Mouse (Mus musculus) 416B (cell line): Measurements from ENCODE around the gene Lpar4.

Experiments used
- DNase-seq: peaks from one replicate; pipeline ENCODE4 v3.0.0; 2011; ENCODE audit warnings: low read depth

Gene Lpar4

DNA sequence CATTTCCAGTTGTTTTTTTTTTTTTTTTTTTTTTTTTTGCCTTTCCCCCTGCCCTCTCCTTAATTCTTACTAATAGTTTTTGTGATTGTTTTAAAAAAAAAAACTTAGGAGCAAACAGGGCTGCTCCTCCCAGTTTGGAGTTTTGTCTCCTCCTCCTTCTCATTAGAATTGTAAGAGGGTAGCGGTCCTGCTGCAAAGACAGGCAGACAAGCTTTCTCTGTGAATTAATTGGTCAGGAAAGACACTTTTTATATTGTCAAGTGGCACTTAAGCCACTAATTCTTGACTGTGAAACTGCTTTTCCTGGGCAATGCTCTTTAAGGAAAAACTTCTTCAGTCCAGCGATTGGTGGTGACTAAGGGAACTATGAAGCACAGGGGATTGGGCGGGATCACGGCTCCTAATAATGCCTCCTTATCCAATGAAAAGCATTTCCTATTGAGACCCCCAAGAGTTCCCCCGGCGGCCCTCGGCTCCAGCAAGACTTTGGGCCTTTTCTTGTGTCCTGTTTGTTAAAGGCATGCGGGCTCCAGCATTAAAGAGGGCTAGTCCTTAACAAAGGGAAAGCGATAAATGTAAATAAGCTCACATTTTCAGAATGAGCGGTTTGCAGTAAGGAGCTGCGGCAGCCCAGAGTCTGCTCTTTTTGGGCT is at the start of gene Lpar4:
Lpar4 (plus strand) TSS at position 451 of the 653 bp plus-strand sequence.
- DNase-seq = no peak

DNA sequence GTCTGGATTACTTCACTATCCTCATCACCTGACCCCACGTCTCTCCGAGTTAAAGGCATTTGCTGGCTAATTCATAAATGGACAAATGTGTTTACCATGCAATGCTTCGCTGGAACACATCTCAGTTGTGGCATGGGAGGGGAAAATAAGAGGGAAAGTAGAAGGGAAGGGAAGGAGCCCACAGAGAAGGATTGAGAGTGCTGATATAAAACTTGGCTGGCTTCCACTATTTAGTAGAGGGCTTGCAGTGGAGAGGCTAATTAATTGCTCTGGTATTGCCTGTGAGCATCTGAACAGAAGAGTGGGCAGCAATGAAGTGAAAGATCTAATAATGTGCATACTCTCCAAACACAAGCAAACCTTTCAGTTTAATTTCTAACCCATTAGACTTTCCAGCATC is 49.0 kb upstream of the Lpar4 start:
- DNase-seq = no peak

DNA sequence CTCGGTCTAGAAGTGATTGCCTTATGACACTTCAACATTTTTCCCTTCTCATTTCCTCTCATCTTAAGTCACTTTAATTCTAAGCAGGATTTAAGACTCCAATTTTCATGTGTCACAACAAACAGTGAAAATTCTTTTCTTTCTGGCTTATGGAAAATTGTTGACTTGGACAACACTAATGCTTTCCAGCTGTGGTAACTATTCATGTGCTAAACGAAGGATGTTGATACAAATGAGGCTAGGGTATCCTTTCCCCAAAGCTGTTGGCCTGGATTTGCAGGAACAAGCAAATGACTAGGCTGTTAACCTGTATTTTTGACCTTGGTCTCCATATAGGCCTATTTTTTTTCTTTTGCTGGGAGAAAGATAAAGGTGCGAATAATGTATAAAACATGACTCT is 48.5 kb upstream of the Lpar4 start:
- no peak for DNase-seq

DNA sequence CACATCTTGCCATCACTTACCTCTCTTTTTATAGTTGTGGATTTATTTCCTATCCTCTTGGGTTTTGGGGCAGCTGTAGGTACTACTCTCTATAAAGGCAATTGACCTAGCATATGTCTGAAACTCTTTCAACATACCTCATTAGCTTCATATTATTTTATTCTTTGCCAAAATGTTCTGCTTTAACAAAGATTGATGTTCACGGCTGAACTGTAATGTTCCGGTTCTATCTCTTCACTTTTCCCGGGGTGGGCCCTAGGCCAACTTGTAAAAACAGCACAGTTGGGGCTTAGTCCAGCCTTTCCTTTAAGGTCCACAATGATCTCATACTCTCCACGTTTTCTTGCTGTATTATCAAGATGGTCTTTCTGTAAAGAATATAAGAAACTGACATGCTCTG is 48.1 kb upstream of the Lpar4 start:
- DNase-seq = no peak

DNA sequence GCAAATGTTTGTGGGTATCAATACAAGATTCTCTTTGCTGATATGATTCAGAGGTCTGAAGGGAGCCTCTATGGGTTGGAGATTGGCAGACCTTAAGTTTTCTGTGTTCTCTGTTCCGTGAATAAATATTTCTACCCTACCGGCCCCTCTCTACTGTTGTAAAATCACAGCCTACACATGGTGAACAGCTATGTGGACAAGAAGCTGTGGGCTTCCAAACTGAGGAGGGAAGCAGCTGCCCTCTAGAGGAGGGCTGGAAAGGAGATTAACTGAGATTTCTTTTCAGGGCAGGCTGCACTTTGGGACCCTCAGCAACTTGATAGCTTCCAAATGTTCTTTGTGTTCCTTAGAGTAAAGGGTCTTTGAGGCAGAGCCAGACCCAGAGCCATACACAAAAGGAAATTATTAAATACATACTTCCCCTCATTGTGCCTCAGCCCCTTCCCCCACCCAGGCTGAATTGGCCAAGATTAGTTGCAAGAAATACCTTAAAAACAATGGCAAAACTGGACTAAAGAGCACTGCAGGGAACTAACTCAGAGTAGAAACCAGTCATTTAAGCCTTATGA is 22.6 kb upstream of the Lpar4 start:
- DNase-seq = no peak

DNA sequence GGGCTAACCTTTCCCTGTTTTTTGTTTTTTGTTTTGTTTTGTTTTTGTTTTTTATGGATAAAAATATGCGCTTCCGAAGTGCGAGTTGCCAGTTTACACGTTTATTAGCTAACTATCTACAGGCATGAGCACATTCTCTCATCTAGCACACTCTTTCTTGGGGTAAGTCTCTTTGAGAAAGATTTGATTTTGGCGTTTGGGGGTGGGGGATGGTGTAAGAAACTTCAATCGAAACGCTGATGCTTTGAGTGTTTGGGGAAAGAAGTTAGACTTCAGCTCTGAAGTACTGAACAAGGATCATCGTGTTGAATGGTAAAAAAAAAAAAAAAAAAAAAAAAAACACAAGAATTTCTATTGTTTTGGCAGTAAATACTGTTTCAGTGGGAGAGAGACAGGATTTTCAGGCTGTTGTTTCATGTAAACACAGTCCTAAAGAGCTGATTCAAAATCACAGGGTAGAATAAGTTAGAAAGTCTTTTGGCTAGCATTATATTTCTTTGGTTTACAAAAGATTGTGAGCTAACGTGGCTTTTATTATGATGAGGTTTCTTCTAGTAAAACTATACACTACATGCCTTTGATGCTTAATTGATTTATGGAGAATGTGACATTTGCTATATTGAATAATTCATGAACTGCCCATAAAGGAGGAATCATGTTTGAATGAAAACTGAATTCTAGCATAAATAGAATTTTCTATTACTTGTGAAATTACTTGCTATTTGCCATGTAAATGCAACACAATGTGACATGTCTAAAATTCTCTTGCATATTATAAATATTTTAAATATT is 599 bp downstream of the Lpar4 start:
- DNase-seq = no peak

DNA sequence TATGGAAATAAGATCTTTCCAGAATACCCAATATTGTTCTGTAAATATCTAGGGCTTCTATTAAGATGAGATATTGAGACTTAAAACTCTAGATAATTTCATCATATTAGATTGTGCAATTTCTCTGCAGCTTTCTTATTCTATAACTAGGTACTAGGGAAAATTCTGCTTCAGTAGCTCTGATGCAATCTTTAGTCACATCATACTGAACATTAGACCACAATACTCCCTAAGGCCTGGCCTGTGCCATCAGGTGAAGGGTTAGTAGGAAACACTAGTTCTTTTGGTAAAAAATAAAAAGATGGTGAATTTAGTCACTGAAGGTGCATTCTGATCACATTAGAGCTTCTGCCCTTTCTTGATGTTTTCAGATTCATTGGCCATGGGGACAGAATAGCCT is 4.1 kb downstream of the Lpar4 start:
- DNase-seq = peak; percentile 2

DNA sequence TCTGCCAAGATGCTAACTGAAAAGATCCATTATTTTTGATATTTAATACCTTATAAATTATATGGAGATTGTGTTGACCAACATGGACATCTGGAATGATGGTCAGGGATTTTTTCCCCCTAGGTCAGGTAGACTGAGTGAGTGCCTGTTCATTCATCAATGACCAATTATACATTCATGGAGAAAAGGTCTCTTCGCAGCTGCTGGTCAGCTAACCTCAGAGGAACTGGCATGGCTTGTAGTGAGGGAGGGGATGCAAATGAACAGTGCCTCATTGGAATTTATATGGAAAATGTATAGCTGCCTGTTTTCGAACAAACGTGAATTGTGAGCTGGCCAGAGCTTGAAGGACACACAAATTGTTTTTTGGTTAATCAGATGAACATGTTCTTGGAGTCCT is 18.9 kb downstream of the Lpar4 start:
- no peak for DNase-seq

DNA sequence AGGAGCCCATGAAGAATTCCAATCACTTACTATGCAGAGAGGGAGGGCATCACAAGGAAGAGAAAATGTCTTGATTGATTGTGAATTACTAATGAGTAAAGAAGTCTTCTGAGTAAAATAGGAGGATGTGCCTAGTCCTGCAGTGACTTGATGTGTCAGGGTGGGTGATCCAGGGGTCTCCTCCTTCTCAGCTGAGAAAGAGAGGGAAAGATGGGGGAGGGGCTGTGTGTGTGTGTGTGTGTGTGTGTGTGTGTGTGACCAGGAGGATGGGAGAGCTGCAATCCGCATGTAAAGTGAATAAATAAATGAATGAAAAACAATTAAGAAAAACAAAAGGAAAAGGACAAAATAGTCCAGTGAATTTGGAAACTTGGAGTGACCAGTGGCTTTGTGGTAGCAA is 30.1 kb downstream of the Lpar4 start:
- DNase-seq = no peak

DNA sequence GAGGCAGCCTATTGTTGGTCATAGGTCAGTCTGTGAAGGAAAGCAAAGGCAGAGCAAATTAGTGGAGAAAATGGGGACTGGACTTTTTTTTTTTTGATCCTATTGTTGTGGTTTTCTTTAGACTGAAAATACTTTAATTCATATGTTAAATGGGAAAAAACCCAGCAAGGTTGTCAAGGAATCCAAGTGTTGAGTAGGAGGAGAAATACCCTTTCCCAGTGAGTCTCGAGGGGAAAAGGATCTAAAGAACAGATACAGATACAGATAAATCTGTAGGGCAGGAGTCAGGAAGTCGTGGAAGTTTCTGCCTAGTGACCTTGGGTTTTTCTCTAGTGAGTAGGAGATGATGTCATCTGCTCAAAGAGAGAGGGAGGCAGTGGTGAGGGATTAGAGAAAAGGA is 30.6 kb downstream of the Lpar4 start:
- DNase-seq = peak; percentile 13

DNA sequence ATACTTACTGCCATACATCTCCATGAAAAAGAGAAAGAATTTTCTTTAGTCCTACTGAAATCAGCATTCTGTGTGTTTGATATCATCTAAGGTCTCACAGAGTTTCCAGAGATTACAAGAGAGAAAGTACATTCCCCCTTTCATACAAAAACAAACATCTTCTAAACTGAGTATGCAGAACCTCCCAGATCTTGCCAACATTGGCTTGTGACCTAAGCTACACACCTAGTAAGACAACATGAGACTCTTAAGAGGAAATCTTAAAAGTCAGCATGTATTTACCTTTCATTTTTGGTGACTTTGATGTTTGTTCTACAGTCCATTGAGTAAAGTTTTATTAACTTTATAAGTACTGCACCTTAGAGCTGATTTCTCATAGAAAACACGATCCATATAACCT is 33.4 kb downstream of the Lpar4 start:
- DNase-seq = no peak

DNA sequence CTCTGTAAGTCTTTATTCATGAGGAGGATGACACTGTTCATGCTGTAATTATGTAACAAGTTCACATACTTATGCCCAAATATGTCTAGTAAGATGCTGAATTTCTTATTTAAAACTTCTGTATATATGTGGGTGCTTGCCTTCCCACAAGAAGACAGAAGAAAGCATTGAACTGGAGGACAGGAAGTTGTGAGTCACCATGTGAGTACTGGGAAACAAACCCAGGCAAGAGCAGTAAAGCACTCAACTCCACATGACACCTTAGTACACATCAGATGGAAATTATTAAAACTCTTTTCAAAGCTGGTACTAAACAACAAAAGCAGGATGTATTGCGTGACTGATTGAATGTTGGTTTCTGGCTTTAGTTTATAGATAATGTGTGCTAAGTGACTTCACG is 41.8 kb downstream of the Lpar4 start:
- peak; percentile 54 for DNase-seq

DNA sequence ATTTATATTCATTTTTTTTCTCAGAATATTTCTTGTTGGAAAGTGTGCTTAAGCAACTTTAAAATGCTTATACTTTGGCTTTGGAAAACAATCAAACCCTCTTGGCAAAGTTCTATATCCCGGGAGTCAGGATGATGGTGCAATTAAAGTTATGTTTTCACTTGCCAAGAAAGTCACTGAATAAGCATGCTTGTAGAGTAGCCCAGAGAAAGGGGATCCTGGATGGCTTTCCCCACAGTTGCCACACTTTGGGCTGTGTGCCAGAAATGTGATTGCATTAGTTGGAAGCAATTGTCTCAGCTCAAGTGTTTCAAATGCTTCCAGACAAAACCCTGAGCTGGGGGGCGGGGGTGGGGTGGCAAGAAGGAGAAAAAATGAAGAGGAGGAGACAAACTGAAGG is 43.9 kb downstream of the Lpar4 start:
- DNase-seq = peak; percentile 5
